Mouse (Mus musculus) Patski (cell line): ENCODE results near the gene Fgf23. TPM values are rescaled to one million over a fixed set of nuclear protein-coding genes. Genes with fewer than 3 reads are reported as not detected.
A peak's percentile ranks its signal among the peaks of the same experiment; 100 is the strongest.

Experiments used
- ATAC-seq: fragments of 100-300 bp; one replicate; pipeline ENCODE4 v1.8.0; 2021
- CTCF ChIA-PET: fragments of 350-600 bp; sonication (Branson Sonifier 250); formaldehyde crosslinking; loops from one replicate; lab custom pipeline; 2022; ENCODE audit warnings: inconsistent platforms; lab: Charles Lee
- POLR2A ChIA-PET: fragments of 350-600 bp; sonication (Branson Sonifier 250); formaldehyde crosslinking; loops from one replicate; lab custom pipeline; 2022; ENCODE audit warnings: antibody characterized with exemption, inconsistent platforms; lab: Charles Lee
- DNase-seq: peaks from one replicate; pipeline ENCODE4 v3.0.0-alpha.2; 2011; ENCODE audit warnings: low read depth, low spot score
- H3K27me3 ChIP-seq: fragments of 371-371 bp; one replicate; pipeline ENCODE4 v1.5.1; 2021
- CTCF ChIP-seq: fragments of 100-300 bp; IDR thresholded peaks from one replicate; pipeline ENCODE4 v1.5.1; 2021
- in situ Hi-C: fragments of 300-500 bp; cut with MboI; formaldehyde crosslinking; loops from 3 replicates; pipeline ENCODE4 v1.11.1; 2018; ENCODE audit warnings: low pct_unique_long_range_greater_than_20kb, mixed read lengths
- polyA plus RNA-seq: library from polyadenylated mRNA; unstranded; gene quantifications from one replicate; pipeline ENCODE4 v1.2.3, GENCODE M21; 2021

The Fgf23 gene
- polyA plus RNA-seq, 1 experiment from 2014 or later = 0.08 TPM

- DNase-seq = peak; percentile 59
- no peaks in the 10 kb centered on the region for H3K27me3 ChIP-seq
- POLR2A ChIA-PET = interaction anchor here (1.2 kb wide), 1 partner anchor 170 kb away, joined by 3 read pairs; the partner anchor contains the start of gene Rad51ap1
- TF ChIP-seq CTCF = no peak
- peak; percentile 99 for ATAC-seq
- in situ Hi-C loops = no loop called here
- CTCF ChIA-PET = no interaction called here
These were observed 36.8 kb downstream of the Fgf23 start, which contains the start of gene Tigar for GRCm38 (mm10) chr6:127109402-127109930. Gene Tigar (minus strand): TSS chr6:127109557.

GRCm38 (mm10) chr6:127114753-127115456, 42.2 kb downstream of the Fgf23 start:
- no peaks in the 10 kb centered on the region for H3K27me3 ChIP-seq
- in situ Hi-C loops = no loop called here
- ChIA-PET CTCF (interaction anchor here (1.1 to 1.3 kb wide), 2 partner anchors 12 kb away, joined by 3 read pairs; no protein-coding TSS in a partner anchor), POLR2A (interaction anchor here (0.8 kb wide), 1 partner anchor 58 kb away, joined by 3 read pairs; no protein-coding TSS in a partner anchor)
- DNase-seq (no peak), ATAC-seq (no peak)
- no peak for TF ChIP-seq CTCF

- POLR2A ChIA-PET = no interaction called here
- DNase-seq = no peak
These were observed 49.6 kb downstream of the Fgf23 start for GRCm38 (mm10) chr6:127122221-127122806.

GRCm38 (mm10) chr6:127122996-127123395, 50.3 kb downstream of the Fgf23 start:
- CTCF ChIA-PET = no interaction called here
- H3K27me3 ChIP-seq = no peaks in the 10 kb centered on the region
- DNase-seq = no peak
- POLR2A ChIA-PET = no interaction called here
- in situ Hi-C loops = no loop called here
- no peak for TF ChIP-seq CTCF
- ATAC-seq = no peak

More at GRCm38 (mm10) chr6:127122221-127122806, 49.6 kb downstream of the Fgf23 start:
- TF ChIP-seq CTCF = no peak
- H3K27me3 ChIP-seq = no peaks in the 10 kb centered on the region
- CTCF ChIA-PET = interaction anchor here (1.2 kb wide), 1 partner anchor 9 kb away, joined by 3 read pairs; no protein-coding TSS in a partner anchor
- in situ Hi-C loops = no loop called here
- no peak for ATAC-seq

GRCm38 (mm10) chr6:127123506-127123905, 50.8 kb downstream of the Fgf23 start:
- no peaks in the 10 kb centered on the region for H3K27me3 ChIP-seq
- ATAC-seq (no peak), DNase-seq (no peak)
- no peak for TF ChIP-seq CTCF
- in situ Hi-C loops = no loop called here
- CTCF ChIA-PET = interaction anchor here (0.6 kb wide), 1 partner anchor 142 kb away, joined by 4 read pairs; no protein-coding TSS in a partner anchor
- POLR2A ChIA-PET = no interaction called here

- no peaks in the 10 kb centered on the region for H3K27me3 ChIP-seq
- in situ Hi-C loops = no loop called here
- DNase-seq = no peak
- POLR2A ChIA-PET = interaction anchor here (1.0 kb wide), 1 partner anchor 16 kb away, joined by 3 read pairs; no protein-coding TSS in a partner anchor
- TF ChIP-seq CTCF = no peak
- CTCF ChIA-PET = interaction anchor here (1.8 kb wide), 1 partner anchor 12 kb away, joined by 5 read pairs; no protein-coding TSS in a partner anchor
- no peak for ATAC-seq
These were observed 57.0 kb downstream of the Fgf23 start for GRCm38 (mm10) chr6:127129659-127130058.

GRCm38 (mm10) chr6:127130377-127130776, 57.7 kb downstream of the Fgf23 start:
- DNase-seq (no peak), ATAC-seq (no peak)
- ChIA-PET CTCF (no interaction called here), POLR2A (no interaction called here)
- no peak for TF ChIP-seq CTCF
- H3K27me3 ChIP-seq = no peaks in the 10 kb centered on the region
- in situ Hi-C loops = no loop called here

Other genes with a start within 250 kb of the Fgf23 start
- 183 TPM for gene Ndufa9, start 223.8 kb upstream of the Fgf23 start, polyA plus RNA-seq
- not detected for gene Akap3, start 219.8 kb upstream of the Fgf23 start, polyA plus RNA-seq
- gene Dyrk4, start 151.1 kb upstream of the Fgf23 start, polyA plus RNA-seq = not detected
- 14.4 TPM for gene Rad51ap1, start 133.3 kb upstream of the Fgf23 start, polyA plus RNA-seq
- gene D6Wsu163e, start 132.9 kb upstream of the Fgf23 start, polyA plus RNA-seq = 26.6 TPM
- not detected for gene Fgf6, start 57.3 kb upstream of the Fgf23 start, polyA plus RNA-seq
- 14.4 TPM for gene Tigar, start 36.7 kb downstream of the Fgf23 start, polyA plus RNA-seq
- 89.6 TPM for gene Ccnd2, start 79.3 kb downstream of the Fgf23 start, polyA plus RNA-seq